Mouse (Mus musculus) heart, embryonic 16.5 days (tissue): ENCODE measurements around the gene Capza1. TPM values are rescaled to one million over a fixed set of nuclear protein-coding genes. Genes with fewer than 3 reads are reported as not detected.

ENCODE experiments used
- ATAC-seq: fragments of 200-750 bp; cut with Nextera tagmentation; replicated peaks from 2 replicates; pipeline ENCODE4 v1.8.0; 2017; ENCODE audit warnings: moderate number of reproducible peaks; ENCODE audit not compliant: insufficient read depth, low FRiP score; ENCODE audit errors: extremely low read depth
- H3K27ac ChIP-seq: fragments of 300-500 bp; sonication (generic); 2 replicates; pipeline ENCODE4 v1.5.1; 2014; ENCODE audit warnings: mild to moderate bottlenecking, low read length, control low read depth, moderate library complexity
- H3K27me3 ChIP-seq: fragments of 300-500 bp; sonication (generic); 2 replicates; pipeline ENCODE4 v1.6.1; 2014; ENCODE audit warnings: low read length, mixed read lengths; ENCODE audit not compliant: control insufficient read depth, insufficient read depth
- H3K36me3 ChIP-seq: fragments of 300-500 bp; sonication (generic); 2 replicates; pipeline ENCODE4 v1.6.1; 2014; ENCODE audit not compliant: control insufficient read depth, insufficient read depth
- H3K4me1 ChIP-seq: fragments of 300-500 bp; sonication (generic); 2 replicates; pipeline ENCODE4 v1.6.1; 2014; ENCODE audit warnings: low read length, mixed read lengths; ENCODE audit not compliant: control insufficient read depth, insufficient read depth
- H3K4me2 ChIP-seq: fragments of 300-500 bp; sonication (generic); 2 replicates; pipeline ENCODE4 v1.6.1; 2014; ENCODE audit warnings: low read depth, mild to moderate bottlenecking, control low read depth, low read length
- H3K4me3 ChIP-seq: fragments of 300-500 bp; sonication (generic); 2 replicates; pipeline ENCODE4 v1.5.1; 2014; ENCODE audit warnings: mild to moderate bottlenecking, control low read depth, low read length
- H3K9ac ChIP-seq: fragments of 300-500 bp; sonication (generic); 2 replicates; pipeline ENCODE4 v1.6.1; 2014; ENCODE audit warnings: low read length, control low read depth
- H3K9me3 ChIP-seq: fragments of 300-500 bp; sonication (generic); replicated peaks from 2 replicates; pipeline ENCODE4 v1.6.1; 2016; ENCODE audit warnings: low read length; ENCODE audit not compliant: control insufficient read depth
- WGBS: fragments of 180-500 bp; shearing (Covaris S2); extraction: QIAGEN DNeasy Blood & Tissue Kit; methylation state at CpG from one replicate; pipeline ENCODE4 v1.1.7; 2014; 5-methylcytosine and 5-hydroxymethylcytosine counted together
- polyA plus RNA-seq: library from polyadenylated mRNA; unstranded; fragments of >200 nt; fragmentation: Nextera tagmentation; extraction: Ambion mirVana; gene quantifications from 2 replicates; pipeline ENCODE4 v1.2.1, GENCODE M21; 2015

Gene Capza1
- polyA plus RNA-seq, 1 experiment from 2014 or later: 187 TPM

DNA sequence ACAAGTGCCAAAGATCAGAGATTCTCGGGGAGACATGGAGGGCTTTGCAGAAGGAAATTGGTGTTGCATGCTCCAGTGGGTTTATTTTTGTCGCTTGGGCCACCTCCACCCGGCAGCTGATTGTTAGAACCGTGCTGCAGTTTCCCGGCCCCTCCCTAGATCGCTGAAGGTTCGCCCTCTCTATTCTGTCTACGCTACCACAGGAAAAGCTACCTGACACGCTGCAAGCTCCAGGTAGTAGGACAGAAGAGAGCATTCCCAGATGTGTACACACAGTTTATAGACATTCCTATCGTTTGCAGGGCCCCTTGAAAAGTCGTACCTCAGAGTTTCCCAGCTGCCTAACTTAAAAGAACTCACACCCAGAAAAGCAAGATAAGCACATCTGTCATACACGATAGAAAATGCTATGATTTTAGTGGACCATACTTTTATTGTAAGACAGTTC is 1.1 kb upstream of the Capza1 start:
- Histone ChIP-seq H3K4me3 (peak overlapping the region; percentile 100), H3K9ac (peak overlapping the region; percentile 100), H3K9me3 (no peaks in the 10 kb centered on the region), H3K27me3 (no peaks in the 10 kb centered on the region), H3K4me1 (peaks cover 31% of the 10 kb centered on the region), H3K36me3 (peaks cover 6% of the 10 kb centered on the region), H3K27ac (peak overlapping the region; percentile 99), H3K4me2 (peak overlapping the region; percentile 89)
- WGBS: under 1% methylated on average over 12 of the region's 12 CpGs
- ATAC-seq: peak; percentile 4; the same call in 1 of the 2 replicates

DNA sequence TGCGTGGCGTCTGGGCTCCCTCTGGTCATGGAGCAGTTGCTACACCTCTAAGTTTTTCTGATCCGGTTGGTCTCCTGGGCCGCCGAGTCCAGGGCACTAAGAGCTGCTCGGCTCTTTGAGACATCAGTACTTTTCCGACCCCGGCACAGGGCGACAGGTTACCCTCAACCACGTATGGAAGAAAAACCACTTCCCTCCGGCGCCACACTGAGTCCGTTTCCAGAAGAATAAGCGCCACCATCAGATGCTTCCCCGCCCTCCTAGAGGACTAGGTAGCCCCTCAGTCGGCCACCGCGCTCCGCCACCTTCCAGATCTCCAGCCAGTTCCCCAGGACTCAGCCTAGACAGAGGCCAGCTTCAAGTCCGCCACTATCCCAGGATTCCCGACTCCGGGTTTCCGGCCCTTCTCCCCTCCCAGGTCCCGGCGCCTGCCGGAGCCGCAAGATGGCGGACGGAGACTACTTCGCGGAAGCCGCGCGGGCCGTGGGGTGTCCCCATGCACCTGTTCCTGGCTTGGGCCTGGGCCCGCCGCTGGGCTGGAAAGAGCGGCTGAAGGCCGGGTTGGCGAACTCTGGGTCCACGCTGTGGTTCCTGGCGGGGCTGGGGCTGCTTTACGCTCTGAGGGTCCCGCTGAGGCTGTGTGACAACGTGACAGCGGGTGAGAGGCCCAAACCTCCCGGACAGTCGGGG is 491 bp upstream of the Capza1 start:
- Histone ChIP-seq H3K9ac (peak overlapping the region; percentile 100), H3K9me3 (no peaks in the 10 kb centered on the region), H3K27me3 (no peaks in the 10 kb centered on the region), H3K4me3 (peak overlapping the region; percentile 100), H3K27ac (peak overlapping the region; percentile 99), H3K4me1 (peaks cover 31% of the 10 kb centered on the region), H3K36me3 (peaks cover 6% of the 10 kb centered on the region; the same call in 1 of the 2 replicates), H3K4me2 (peak overlapping the region; percentile 89)
- under 1% methylated on average over 48 of the region's 48 CpGs for WGBS
- peak; percentile 89 for ATAC-seq

DNA sequence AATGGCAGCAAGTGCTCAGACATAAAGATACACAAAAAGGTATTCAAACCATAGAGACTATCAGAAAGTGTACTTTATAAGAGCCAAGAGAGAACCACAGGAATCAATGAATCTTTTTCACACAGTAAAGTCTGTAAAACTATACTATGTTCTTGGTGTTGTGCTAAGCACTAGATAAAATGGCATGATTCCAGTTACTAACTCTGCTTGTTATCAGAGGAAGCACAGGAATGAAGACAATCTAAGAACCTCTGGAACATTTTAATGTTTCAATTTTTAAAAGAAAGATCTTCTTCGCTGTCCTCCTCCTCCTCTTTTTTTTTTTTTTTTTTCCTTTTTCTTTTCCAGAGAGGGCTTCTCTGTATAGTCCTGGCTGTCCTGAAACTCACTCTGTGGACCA is 5.7 kb downstream of the Capza1 start:
- 95% methylated on average over 1 of the region's 1 CpGs for WGBS
- Histone ChIP-seq H3K27me3 (no peaks in the 10 kb centered on the region), H3K36me3 (peaks cover 12% of the 10 kb centered on the region), H3K4me3 (no peak overlapping the region), H3K9ac (no peak overlapping the region), H3K27ac (no peak overlapping the region), H3K4me2 (no peak overlapping the region), H3K9me3 (no peaks in the 10 kb centered on the region), H3K4me1 (peaks cover 38% of the 10 kb centered on the region)
- ATAC-seq: no peak

DNA sequence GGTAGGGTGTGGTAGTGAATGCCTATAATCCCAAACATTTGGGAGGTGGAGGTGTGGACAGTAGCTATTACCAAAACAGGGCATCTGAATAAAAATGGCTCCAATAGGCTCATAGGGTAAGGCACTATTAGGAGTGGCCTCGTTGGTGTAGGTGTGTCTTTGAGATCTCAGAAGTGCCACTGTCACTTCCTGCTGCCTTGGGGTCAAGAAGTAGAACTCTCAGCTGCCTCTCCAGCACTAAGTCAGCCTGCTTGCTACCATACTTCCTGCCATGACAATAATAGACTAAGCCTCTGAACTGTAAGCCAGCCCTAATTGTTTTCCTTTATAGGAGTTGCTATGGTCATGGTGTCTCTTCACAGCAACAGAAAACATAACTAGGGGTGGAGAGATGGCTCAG is 8.2 kb downstream of the Capza1 start:
- H3K36me3 ChIP-seq: peaks cover 12% of the 10 kb centered on the region
- no peaks in the 10 kb centered on the region for H3K27me3 ChIP-seq
- WGBS: 70% methylated on average over 1 of the region's 1 CpGs
- H3K27ac ChIP-seq: no peak overlapping the region
- H3K4me2 ChIP-seq: no peak overlapping the region
- no peak overlapping the region for H3K4me3 ChIP-seq
- no peak overlapping the region for H3K9ac ChIP-seq
- H3K9me3 ChIP-seq: no peaks in the 10 kb centered on the region
- H3K4me1 ChIP-seq: peaks cover 18% of the 10 kb centered on the region
- no peak for ATAC-seq

DNA sequence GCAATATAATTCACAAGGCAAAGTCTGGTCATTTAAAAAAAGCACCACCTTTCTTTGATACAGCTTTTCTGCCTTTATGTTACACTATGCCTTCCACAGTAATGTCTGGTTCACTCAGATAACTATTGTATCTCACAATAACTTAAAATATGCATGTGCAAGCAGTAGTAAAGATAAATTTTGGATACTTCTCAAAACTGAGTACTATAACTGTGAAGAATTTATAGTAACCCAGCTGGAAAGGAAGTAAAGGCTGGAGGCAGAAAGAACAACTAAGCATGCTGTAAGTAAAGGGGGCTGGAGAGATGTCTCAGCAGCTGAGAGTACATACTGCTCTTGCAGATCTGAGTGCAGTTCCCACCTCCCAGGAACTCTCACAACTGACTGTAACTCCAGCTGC is 9.4 kb downstream of the Capza1 start:
- peaks cover 16% of the 10 kb centered on the region for H3K4me1 ChIP-seq
- H3K9ac ChIP-seq: no peak overlapping the region
- no peak overlapping the region for H3K4me2 ChIP-seq
- no peaks in the 10 kb centered on the region for H3K9me3 ChIP-seq
- peaks cover 12% of the 10 kb centered on the region for H3K36me3 ChIP-seq
- H3K27ac ChIP-seq: no peak overlapping the region; the same call in 1 of the 2 replicates
- H3K27me3 ChIP-seq: no peaks in the 10 kb centered on the region
- H3K4me3 ChIP-seq: no peak overlapping the region
- no peak for ATAC-seq

DNA sequence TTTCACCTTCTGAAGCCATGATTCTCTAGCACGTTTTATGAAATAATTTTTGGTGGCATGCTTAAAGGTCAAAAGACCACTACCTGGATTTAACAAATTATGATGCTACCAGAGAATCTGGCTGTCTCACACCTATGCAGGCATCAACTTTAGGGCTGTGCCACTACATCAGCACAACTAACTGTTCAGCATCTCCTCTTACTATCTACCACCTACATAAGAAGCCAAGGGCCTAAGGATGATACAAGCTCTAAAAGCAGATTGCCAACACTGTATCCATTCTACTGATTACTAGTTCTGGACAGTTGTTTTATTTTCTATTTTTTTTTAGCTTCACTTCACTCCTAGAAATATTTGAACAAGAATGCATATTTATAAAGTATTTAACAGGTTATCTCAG is 9.8 kb downstream of the Capza1 start:
- WGBS: 84% methylated on average over 1 of the region's 1 CpGs
- no peak overlapping the region for H3K9ac ChIP-seq
- no peak for ATAC-seq
- no peak overlapping the region for H3K27ac ChIP-seq
- no peak overlapping the region for H3K4me3 ChIP-seq
- peaks cover 15% of the 10 kb centered on the region for H3K4me1 ChIP-seq
- H3K36me3 ChIP-seq: peaks cover 12% of the 10 kb centered on the region
- no peak overlapping the region for H3K4me2 ChIP-seq
- H3K27me3 ChIP-seq: no peaks in the 10 kb centered on the region
- no peaks in the 10 kb centered on the region for H3K9me3 ChIP-seq

DNA sequence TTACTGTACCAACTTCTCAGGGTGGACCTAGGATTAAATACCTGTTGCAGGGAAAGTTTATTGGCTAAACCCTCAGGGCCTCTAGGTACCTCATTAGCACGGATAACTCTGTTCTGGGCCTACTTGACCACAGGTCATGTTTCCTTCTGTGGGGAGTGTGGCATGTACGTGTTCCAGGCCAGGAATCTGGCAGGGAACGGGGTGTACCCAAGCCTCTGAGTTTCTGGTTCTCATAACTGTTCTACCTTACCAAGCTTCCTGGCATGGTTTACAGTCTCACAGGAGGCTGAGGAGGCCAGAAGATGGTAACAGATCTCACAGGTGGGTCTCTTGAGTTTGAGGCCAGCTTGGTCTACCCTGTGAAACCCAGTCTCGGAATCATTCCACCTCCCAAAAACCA is 17.7 kb downstream of the Capza1 start:
- Histone ChIP-seq H3K27me3 (no peaks in the 10 kb centered on the region), H3K36me3 (peaks cover 23% of the 10 kb centered on the region)
- WGBS: 78% methylated on average over 4 of the region's 4 CpGs

DNA sequence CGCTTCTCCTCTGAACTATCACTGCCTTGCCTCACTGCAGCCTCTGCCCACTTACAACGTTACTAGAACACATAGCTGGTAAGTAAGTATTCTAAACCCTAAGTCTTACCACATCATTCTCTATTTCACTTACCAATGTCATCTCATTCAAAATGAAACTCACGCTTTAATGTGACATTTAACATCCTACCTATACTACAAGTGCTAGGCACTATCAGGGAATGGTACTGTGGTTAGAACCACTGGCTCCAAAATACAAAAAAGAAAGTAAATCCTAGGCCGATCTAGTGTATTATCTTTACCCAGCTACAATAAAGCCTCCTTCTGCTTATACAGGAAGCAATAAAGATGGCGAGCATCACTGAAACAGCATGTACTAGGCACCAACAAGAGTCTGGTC is 23.3 kb downstream of the Capza1 start:
- Histone ChIP-seq H3K27me3 (no peaks in the 10 kb centered on the region), H3K27ac (no peak overlapping the region), H3K4me2 (no peak overlapping the region), H3K4me1 (peaks cover 2% of the 10 kb centered on the region; the same call in 1 of the 2 replicates), H3K9ac (no peak overlapping the region), H3K36me3 (peaks cover 29% of the 10 kb centered on the region), H3K4me3 (no peak overlapping the region), H3K9me3 (no peaks in the 10 kb centered on the region)
- ATAC-seq: no peak
- 93% methylated on average over 5 of the region's 5 CpGs for whole genome bisulfite sequencing

More for the DNA sequence above, 17.7 kb downstream of the Capza1 start:
- ATAC-seq: no peak
- Histone ChIP-seq H3K9ac (no peak overlapping the region), H3K27ac (no peak overlapping the region), H3K4me2 (no peak overlapping the region), H3K4me1 (peaks cover 4% of the 10 kb centered on the region; the same call in 1 of the 2 replicates), H3K9me3 (no peaks in the 10 kb centered on the region), H3K4me3 (no peak overlapping the region)

DNA sequence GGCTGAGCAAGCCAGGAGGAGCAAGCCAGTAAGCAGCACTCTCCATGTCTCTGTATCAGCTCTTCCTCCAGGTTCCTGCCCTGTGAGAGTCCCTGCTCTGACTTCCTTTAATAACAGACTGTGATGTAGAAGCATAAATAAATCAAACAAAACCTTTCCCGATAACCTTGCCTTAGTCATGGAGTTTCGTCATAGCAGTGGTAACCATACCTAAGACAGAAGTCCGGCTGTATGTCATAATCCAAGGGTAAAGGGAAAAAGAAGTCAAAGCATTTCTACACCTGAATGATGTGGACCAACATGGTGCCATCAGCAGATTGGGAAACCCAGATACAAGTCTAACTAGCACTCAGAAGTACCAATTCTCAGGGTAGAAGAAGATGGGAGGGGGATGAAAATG is 28.5 kb downstream of the Capza1 start:
- Histone ChIP-seq H3K36me3 (peaks cover 38% of the 10 kb centered on the region), H3K9me3 (no peaks in the 10 kb centered on the region), H3K4me3 (no peak overlapping the region), H3K27me3 (no peaks in the 10 kb centered on the region), H3K4me1 (peaks cover 2% of the 10 kb centered on the region; the same call in 1 of the 2 replicates), H3K9ac (no peak overlapping the region), H3K27ac (no peak overlapping the region), H3K4me2 (no peak overlapping the region)
- no peak for ATAC-seq
- WGBS: 94% methylated on average over 3 of the region's 3 CpGs
